8 mouse cellular contexts compared by ENCODE assay signal in the genomic region with DNA sequence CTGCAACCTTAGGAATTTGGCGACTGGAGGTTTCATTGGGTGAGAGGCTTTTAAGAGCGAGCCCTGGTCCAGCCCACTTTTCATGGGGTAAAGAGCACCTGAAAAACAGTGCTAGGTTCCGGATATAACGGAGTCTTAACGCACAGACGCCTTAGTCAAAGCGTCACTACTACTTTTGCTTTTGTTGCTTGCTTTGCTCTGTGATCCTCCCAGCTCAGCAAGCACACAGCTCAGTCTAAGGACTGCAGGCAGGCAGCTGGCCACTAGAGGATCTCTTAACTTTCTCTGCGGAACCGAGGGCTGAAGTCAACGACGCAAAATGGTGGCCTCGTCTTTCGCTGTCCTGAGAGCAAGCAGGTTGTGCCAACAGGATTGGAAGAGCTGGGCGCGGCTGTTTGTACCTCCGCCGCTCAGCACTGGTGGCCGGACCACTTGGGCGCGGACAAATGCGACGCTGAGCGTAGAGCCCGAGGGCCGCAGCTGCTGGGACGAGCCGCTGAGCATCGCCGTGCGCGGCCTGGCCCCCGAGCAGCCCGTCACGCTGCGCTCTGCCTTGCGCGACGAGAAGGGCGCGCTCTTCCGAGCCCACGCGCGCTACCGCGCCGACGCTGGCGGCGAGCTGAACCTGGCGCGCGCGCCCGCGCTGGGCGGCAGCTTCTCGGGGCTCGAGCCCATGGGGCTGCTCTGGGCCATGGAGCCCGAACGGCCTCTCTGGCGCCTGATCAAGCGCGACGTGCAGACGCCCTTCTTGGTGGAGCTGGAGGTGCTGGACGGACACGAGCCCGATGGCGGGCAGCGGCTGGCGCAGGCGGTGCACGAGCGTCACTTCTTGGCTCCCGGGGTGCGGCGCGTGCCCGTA. TPM values are rescaled to one million over a fixed set of nuclear protein-coding genes. Genes with fewer than 3 reads are reported as not detected.
DNase-seq lines count a peak whose midpoint lies in the region; ATAC-seq and TF ChIP-seq lines count a peak whose summit lies in the region.

Gene Acot2, plus strand, starts transcription at position 279 of the 859 bp plus-strand sequence.

- ATAC-seq in lung, embryonic 16.5 days (ENCODE audit: low read depth): peak; percentile 91

- H3K36me3 ChIP-seq in hindbrain, embryonic 10.5 days: peaks cover 9% of the 10 kb centered on the region
- 0 out of 2 replicates have a peak, but pooled peaks cover 8% of the 10 kb centered on the region for H3K36me3 ChIP-seq in lung, embryonic 16.5 days (ENCODE audit: control insufficient read depth, insufficient read depth, low read length)
- no peaks in the 10 kb centered on the region for H3K36me3 ChIP-seq in thymus, adult 2 months (ENCODE audit: control insufficient read depth, insufficient read depth, low read length)

- DNase-seq in NIH3T3 (ENCODE audit: low read depth): peak; percentile 89
- DNase-seq in cerebellum, adult 9-11 months: peak; percentile 82
- DNase-seq in frontal cortex, adult 2 months (ENCODE audit: extremely low spot score in 1 of 2, low spot score in 1 of 2): peak; percentile 71 to 75
- peak; percentile 85 for DNase-seq in hindbrain, embryonic 10.5 days (ENCODE audit: low spot score)
- peak; percentile 84 for DNase-seq in layer of hippocampus, adult 9-11 months
- DNase-seq in ovary, adult 18-20 months (ENCODE audit: low spot score): peak; percentile 64
- peak; percentile 75 for DNase-seq in thymus, adult 2 months

- H3K4me1 ChIP-seq in hindbrain, embryonic 10.5 days (replicated peaks): peaks cover 23% of the 10 kb centered on the region
- H3K4me1 ChIP-seq in lung, embryonic 16.5 days (replicated peaks; ENCODE audit: control insufficient read depth, insufficient read depth, low read length): peaks cover 9% of the 10 kb centered on the region
- H3K4me1 ChIP-seq in thymus, adult 2 months (replicated peaks; ENCODE audit: control insufficient read depth, insufficient read depth, low read length): no peaks in the 10 kb centered on the region; the same call in 1 of the 2 replicates

- H3K27ac ChIP-seq in hindbrain, embryonic 10.5 days: peak within 1 kb of the TSS; percentile 93
- H3K27ac ChIP-seq in lung, embryonic 16.5 days (ENCODE audit: low read length): peak within 1 kb of the TSS; percentile 98
- peak within 1 kb of the TSS; percentile 90 for H3K27ac ChIP-seq in thymus, adult 2 months (ENCODE audit: control insufficient read depth, insufficient read depth, low read length)

- peak within 1 kb of the TSS; percentile 84 for H3K9ac ChIP-seq in lung, embryonic 16.5 days (ENCODE audit: low read length)

- 1% methylated on average over 80 of the region's 80 CpGs for WGBS in hindbrain, embryonic 10.5 days
- WGBS in lung, embryonic 16.5 days: under 1% methylated on average over 74 of the region's 80 CpGs
- WGBS in thymus, adult 2 months: under 1% methylated on average over 80 of the region's 80 CpGs

- no peaks in the 10 kb centered on the region for H3K27me3 ChIP-seq in hindbrain, embryonic 10.5 days (ENCODE audit: insufficient read depth, poor library complexity, severe bottlenecking)
- H3K27me3 ChIP-seq in lung, embryonic 16.5 days (ENCODE audit: control insufficient read depth, insufficient read depth, low read depth, low read length): no peaks in the 10 kb centered on the region
- H3K27me3 ChIP-seq in thymus, adult 2 months (ENCODE audit: control insufficient read depth, insufficient read depth, low read length): no peaks in the 10 kb centered on the region

- peak; percentile 36; the same call in 1 of the 2 replicates for TF ChIP-seq POLR2A in thymus, adult 2 months (IDR thresholded peaks at IDR 0.05; ENCODE audit: control insufficient read depth, extremely low read depth, insufficient read depth, low read length, poor library complexity)

- 0 out of 2 replicates have a peak, but pooled peaks cover 5% of the 10 kb centered on the region for H3K9me3 ChIP-seq in hindbrain, embryonic 10.5 days
- 0 out of 2 replicates have a peak, but pooled peaks cover 7% of the 10 kb centered on the region for H3K9me3 ChIP-seq in lung, embryonic 16.5 days (ENCODE audit: control insufficient read depth, low read length)

- peak; percentile 37; the same call in 1 of the 2 replicates for TF ChIP-seq CTCF in thymus, adult 2 months (IDR thresholded peaks at IDR 0.05; ENCODE audit: borderline replicate concordance, control insufficient read depth, extremely low read depth, insufficient read depth, low read length, poor library complexity)

- H3K4me2 ChIP-seq in lung, embryonic 16.5 days (ENCODE audit: low read depth, low read length): peak within 1 kb of the TSS; percentile 64

- peak within 1 kb of the TSS; percentile 64 for H3K4me3 ChIP-seq in hindbrain, embryonic 10.5 days
- peak within 1 kb of the TSS; percentile 69 for H3K4me3 ChIP-seq in lung, embryonic 16.5 days (ENCODE audit: low read length)
- H3K4me3 ChIP-seq in thymus, adult 2 months (ENCODE audit: control insufficient read depth, insufficient read depth, low read length): peak within 1 kb of the TSS; percentile 75

RNA-seq across cellular contexts. Expression of gene Acot2, which starts in this region (rescaled TPM):
- 7.2 and 8.7 TPM in 2 replicates for polyA plus RNA-seq in frontal cortex, adult 2 months (2012; rRNA removed)
- 15.5 and 20.0 TPM in 2 replicates for polyA plus RNA-seq in hindbrain, embryonic 10.5 days (2016; fragmentation: Nextera tagmentation; extraction: Ambion mirVana)
- 40.9 and 43.6 TPM in 2 replicates for polyA plus RNA-seq in lung, embryonic 16.5 days (2015; fragmentation: Nextera tagmentation; extraction: Ambion mirVana)
- 9.1 and 11.2 TPM in 2 replicates for polyA plus RNA-seq in thymus, adult 2 months (2012; rRNA removed)

Comparison
In these comparisons a context has a peak if more than half of its experiments do, and no peak if none do; other contexts are left out.
1. Peak in every context shown above with its lines: DNase-seq, ATAC-seq, H3K4me3 ChIP-seq and H3K27ac ChIP-seq.